Mouse (Mus musculus): ENCODE results near the gene Fan1. TPM values are rescaled to one million over a fixed set of nuclear protein-coding genes. Genes with fewer than 3 reads are reported as not detected.

Gene Fan1
- 10 to 100 TPM in 3 of 4 experiments, 1 to 10 TPM in 1; 9.9 to 12.5 (median 10.9) TPM for total RNA-seq (2022)

GRCm38 (mm10) chr7:64373830-64374562, at the start of gene Fan1:
Gene Fan1 (minus strand): TSS chr7:64374095.
- peak; percentile 92 for DNase-seq (ENCODE audit: low spot score)

DNA sequence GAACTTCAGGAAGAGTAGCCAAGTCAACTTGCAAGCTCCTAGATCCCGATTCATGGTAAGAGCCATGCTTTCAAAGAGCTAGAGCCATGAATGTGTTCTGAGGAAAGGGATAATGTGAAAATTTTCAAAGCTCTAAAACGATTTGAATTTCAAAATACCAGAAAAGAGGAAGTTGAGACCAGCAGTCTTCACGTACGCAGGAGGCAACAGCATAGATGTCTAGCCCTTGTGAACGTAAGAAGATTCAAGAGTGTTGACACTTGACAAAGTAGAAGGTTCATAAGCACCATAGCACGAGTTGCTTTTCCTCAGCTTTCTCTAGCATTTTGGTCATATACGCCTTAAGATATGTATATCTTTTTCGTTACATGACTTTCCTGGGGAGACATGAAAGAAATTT, 30.1 kb upstream of the Fan1 start:
- no peak for DNase-seq (ENCODE audit: low spot score)

- DNase-seq (ENCODE audit: low spot score), result no peak
Measured at GRCm38 (mm10) chr7:64402452-64402851, 28.6 kb upstream of the Fan1 start.

GRCm38 (mm10) chr7:64400725-64401124, 26.8 kb upstream of the Fan1 start:
- DNase-seq (ENCODE audit: low spot score), result no peak

GRCm38 (mm10) chr7:64392819-64393151, 18.9 kb upstream of the Fan1 start:
- DNase-seq (ENCODE audit: low spot score), result no peak

DNA sequence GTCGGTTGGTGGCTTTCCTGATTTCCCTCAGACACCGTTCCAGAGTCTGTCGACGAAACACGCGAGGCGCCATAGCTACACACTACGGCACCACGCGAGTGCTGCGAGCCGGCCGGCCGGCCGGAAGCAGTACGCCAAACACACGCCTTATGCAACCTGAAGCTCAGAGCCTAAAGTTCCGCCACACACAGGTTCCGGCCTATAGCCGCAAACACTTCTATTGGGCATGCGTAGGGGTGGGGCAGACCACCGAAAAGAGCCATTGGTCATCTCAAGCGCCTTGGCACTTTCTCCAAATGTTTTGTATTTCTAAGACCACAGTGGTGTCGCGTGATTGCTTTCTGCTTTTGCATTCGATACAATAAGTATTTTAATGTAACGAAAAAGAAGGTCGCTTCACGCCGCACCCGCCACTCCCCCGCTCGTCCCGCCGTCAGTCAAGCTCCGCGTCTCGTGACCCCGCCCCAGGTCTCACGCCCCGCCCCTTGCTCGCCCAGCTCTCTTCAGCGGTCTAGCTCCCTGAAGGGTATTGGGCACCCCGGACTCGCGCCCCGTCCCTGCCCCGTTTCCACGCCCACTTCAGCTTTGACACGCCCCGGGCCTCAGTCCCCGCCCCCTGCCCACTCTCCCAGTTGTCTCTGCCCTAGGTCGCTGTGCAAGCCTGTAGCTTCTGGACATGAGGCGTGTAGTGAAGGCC, 18.4 kb upstream of the Fan1 start, which contains the start of the genes Mphosph10 and Mcee:
Gene Mphosph10 (minus strand): TSS at position 147 of the 697 bp plus-strand sequence.
Gene Mcee (plus strand): TSS at position 486 of the 697 bp plus-strand sequence.
- DNase-seq (ENCODE audit: low spot score), result peak; percentile 98

- no peak for DNase-seq (ENCODE audit: low spot score)
Measured at GRCm38 (mm10) chr7:64391479-64391878, 17.6 kb upstream of the Fan1 start.

- no peak for DNase-seq (ENCODE audit: low spot score)
Measured at GRCm38 (mm10) chr7:64373147-64373829, 607 bp downstream of the Fan1 start.

GRCm38 (mm10) chr7:64371940-64372878, 1.7 kb downstream of the Fan1 start:
- DNase-seq (ENCODE audit: low spot score), result no peak

DNA sequence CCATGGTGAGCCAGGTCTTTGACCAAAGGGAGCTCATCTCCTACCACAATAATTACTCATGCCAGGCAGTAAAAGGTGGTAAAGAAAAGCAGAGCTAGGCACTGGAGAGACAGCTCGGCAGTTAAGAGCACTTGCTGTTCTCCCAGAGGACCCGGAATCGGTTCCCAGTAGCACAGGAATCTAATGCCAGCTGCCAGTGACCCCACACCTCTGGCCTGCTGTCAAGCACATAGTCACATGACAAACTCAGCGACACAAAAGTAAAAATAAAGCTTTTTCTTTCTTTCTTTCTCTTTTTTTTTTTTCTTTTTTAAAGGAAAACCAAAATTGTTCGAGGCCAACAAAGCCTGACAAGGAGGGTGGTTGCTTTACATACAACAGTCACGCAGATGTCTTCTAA, 4.1 kb downstream of the Fan1 start:
- no peak for DNase-seq (ENCODE audit: low spot score)

- no peak for DNase-seq (ENCODE audit: low spot score)
Measured at GRCm38 (mm10) chr7:64365863-64366262, 8.0 kb downstream of the Fan1 start.

GRCm38 (mm10) chr7:64360586-64360945, 13.3 kb downstream of the Fan1 start:
- DNase-seq (ENCODE audit: low spot score), result no peak

- no peak for DNase-seq (ENCODE audit: low spot score)
Measured at GRCm38 (mm10) chr7:64359943-64360585, 13.8 kb downstream of the Fan1 start.

- no peak for DNase-seq (ENCODE audit: low spot score)
Measured at GRCm38 (mm10) chr7:64358666-64359065, 15.2 kb downstream of the Fan1 start.

DNA sequence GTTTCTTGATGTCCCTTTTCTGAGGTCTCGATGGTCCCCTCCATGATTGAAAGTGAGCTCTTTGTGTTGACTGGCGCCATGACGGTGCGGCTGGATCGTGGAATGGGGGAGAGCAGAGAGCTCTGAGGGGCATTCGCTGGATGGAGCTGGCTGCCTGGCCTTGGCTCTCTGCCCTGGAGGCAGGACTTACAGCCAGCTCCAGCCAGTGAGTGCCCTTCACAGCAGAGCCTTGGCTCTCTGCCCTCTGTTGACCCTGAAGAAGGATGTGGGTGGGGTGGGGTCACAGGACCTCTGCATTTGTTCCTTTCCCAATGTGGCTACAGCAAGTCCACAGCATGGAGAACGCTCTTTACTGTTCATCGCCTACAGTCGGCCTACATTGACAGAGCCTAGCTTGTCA, 16.5 kb downstream of the Fan1 start:
- DNase-seq (ENCODE audit: low spot score), result peak; percentile 39

DNA sequence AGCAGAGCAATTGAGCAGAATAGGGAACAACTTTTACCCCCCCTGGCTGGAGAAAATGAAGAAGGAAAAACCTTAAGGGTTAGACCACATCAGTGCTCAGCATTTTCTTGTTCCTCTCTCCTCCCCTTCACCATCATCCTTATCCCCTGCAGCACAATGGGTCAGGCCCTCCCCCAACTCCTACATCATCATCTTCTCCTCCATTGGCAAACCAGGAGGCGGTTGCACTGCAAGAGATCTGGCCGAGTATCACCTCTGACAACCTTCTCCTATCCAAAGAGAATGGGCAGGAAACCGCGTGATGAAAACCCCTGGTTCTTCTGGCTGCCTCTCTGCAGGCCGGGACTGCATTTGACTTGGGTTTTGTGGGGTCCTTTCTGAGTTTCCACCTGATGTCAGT, 17.2 kb downstream of the Fan1 start:
- DNase-seq (ENCODE audit: low spot score), result no peak

GRCm38 (mm10) chr7:64354206-64354605, 19.7 kb downstream of the Fan1 start:
- no peak for DNase-seq (ENCODE audit: low spot score)

DNA sequence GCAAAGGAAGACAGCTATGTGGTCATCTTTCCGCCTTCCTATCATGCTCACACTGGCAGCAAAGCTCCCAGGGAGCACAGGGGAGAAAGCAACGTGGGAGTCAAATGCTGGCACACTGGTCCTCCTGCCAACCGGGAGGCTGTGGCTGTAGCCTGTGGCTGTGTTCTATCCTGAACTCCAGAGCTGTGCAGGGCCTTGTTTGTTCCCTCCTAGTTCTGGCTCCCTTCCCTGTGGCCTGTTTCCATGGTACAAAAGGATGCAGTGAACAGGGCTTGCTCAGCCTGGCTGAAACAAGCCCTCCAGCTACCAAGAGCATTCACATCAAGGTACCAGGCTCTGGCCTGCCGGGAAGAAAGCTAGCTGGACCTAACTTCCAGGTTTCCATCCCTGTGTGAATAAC, 22.8 kb downstream of the Fan1 start:
- DNase-seq (ENCODE audit: low spot score), result no peak

DNA sequence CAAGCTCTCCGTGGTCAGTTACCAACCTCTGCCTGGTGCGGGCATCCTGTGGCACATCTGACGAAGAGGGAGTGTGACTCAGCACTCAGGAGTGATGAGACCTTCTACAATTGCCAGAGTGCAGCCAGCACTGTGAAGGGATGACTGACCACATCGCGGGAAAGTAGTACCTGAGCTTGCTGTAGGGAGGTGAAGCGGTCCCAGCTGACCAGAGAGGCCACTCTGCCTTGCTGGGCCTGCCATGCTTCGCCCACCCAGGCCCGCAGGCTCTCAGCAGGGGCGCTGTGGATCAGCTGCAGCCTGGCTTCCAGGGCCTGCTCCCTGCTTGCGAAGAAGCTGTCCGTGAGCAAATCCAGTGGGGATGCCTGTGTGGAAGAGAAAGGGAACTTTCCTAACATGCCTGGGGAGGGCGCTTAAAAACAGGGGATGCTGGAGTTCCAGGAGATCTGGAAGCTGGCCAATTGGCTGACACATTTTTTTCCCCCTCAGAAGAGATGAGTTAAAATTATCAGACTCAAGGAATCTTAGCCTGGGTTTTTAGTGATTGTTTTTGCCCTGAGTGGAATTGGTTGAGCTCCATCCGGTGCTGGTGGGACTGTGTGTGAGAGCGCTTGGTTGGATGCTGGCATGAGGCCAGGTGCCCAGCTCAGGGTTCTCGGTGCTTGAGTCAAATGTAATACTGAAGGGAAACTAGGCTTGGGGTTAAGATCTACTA, 24.6 kb downstream of the Fan1 start:
- DNase-seq (ENCODE audit: low spot score), result no peak

- DNase-seq (ENCODE audit: low spot score), result no peak
Measured at GRCm38 (mm10) chr7:64347813-64348212, 26.1 kb downstream of the Fan1 start.

Data from heart, adult 8-10 months (tissue).